8 mouse cellular contexts compared by ENCODE assay signal in genomic region chr11:116673410-116673809, GRCm38 (mm10). TPM values are rescaled to one million over a fixed set of nuclear protein-coding genes. Genes with fewer than 3 reads are reported as not detected.
DNase-seq lines count a peak whose midpoint lies in the region; ATAC-seq and TF ChIP-seq lines count a peak whose summit lies in the region.

No protein-coding gene starts in this region.

- DNase-seq in heart, postnatal 36 days, result no peak
- DNase-seq in CH12.LX (ENCODE audit: extremely low read depth), result no peak
- no peak for DNase-seq in liver, embryonic 13.5 days
- no peak for DNase-seq in thymus, postnatal 25 days
- no peak for DNase-seq in layer of hippocampus, postnatal 25 days (ENCODE audit: extremely low spot score in 1 of 2, low spot score in 1 of 2)
- DNase-seq in embryo, embryonic 9.5 days (ENCODE audit: extremely low spot score), result no peak

- no peak overlapping the region for H3K9ac ChIP-seq in heart, embryonic 15.5 days
- H3K9ac ChIP-seq in CH12.LX (ENCODE audit: insufficient read depth, low read depth), result peak overlapping the region; percentile 96; the same call in 1 of the 2 replicates
- H3K9ac ChIP-seq in liver, embryonic 13.5 days, result peak overlapping the region; percentile 92

- TF ChIP-seq RAD21 in CH12.LX (IDR thresholded peaks at IDR 0.05; ENCODE audit: low read depth, low read length), result no peak

- no peaks in the 10 kb centered on the region for H3K27me3 ChIP-seq in heart, embryonic 15.5 days
- no peaks in the 10 kb centered on the region for H3K27me3 ChIP-seq in CH12.LX (replicated peaks)
- 0 out of 2 replicates have a peak, but pooled peaks cover 4% of the 10 kb centered on the region for H3K27me3 ChIP-seq in liver, embryonic 13.5 days

- H3K4me1 ChIP-seq in heart, embryonic 15.5 days (replicated peaks), result peaks cover 47% of the 10 kb centered on the region
- peaks cover 29 to 69% of the 10 kb centered on the region in 2 experiments for H3K4me1 ChIP-seq in CH12.LX (ENCODE audit: control insufficient read depth in 1 of 2, insufficient read depth in 2 of 2)
- peaks cover 8% of the 10 kb centered on the region; the same call in 1 of the 2 replicates for H3K4me1 ChIP-seq in embryonic fibroblast, embryonic 13.5 days (ENCODE audit: control insufficient read depth, insufficient read depth, low read length)
- H3K4me1 ChIP-seq in liver, embryonic 13.5 days (replicated peaks), result peaks cover 61% of the 10 kb centered on the region

- 0 out of 2 replicates have a peak overlapping the region, but pooled peaks have one; percentile 91 for H3K4me3 ChIP-seq in heart, embryonic 15.5 days
- peak overlapping the region in 2 of 3 experiments; percentile 67 to 88 for H3K4me3 ChIP-seq in CH12.LX (replicated peaks in 1 of 3; ENCODE audit: low read depth in 2 of 3, low read length in 2 of 3, poor library complexity in 1 of 3)
- H3K4me3 ChIP-seq in embryonic fibroblast, embryonic 13.5 days (ENCODE audit: insufficient read depth, low read length), result peak overlapping the region; percentile 78
- peak overlapping the region; percentile 83 for H3K4me3 ChIP-seq in liver, embryonic 13.5 days (replicated peaks)

- H3K27ac ChIP-seq in heart, embryonic 15.5 days, result no peak overlapping the region
- no peak overlapping the region for H3K27ac ChIP-seq in CH12.LX (ENCODE audit: insufficient read depth, low read depth)
- no peak overlapping the region for H3K27ac ChIP-seq in embryonic fibroblast, embryonic 13.5 days (ENCODE audit: insufficient read depth, low read length)
- peak overlapping the region; percentile 80 for H3K27ac ChIP-seq in liver, embryonic 13.5 days

- dilution Hi-C loops in CH12.LX (cut with MboI; ENCODE audit: extremely low pct_ligation_motif_present, extremely low pct_unique_long_range_greater_than_20kb, low sequenced_read_pairs), result no loop called here

- intact Hi-C loops in heart, postnatal 36 days (cut with DNase I), result no loop called here

- peaks cover 42% of the 10 kb centered on the region for H3K79me2 ChIP-seq in CH12.LX (replicated peaks; ENCODE audit: control insufficient read depth, extremely low read depth, insufficient read depth, poor library complexity, severe bottlenecking)

- peak overlapping the region; percentile 79 for H3K4me2 ChIP-seq in heart, embryonic 15.5 days
- peak overlapping the region; percentile 78 for H3K4me2 ChIP-seq in CH12.LX (ENCODE audit: insufficient read depth, low read depth, poor library complexity, severe bottlenecking)
- H3K4me2 ChIP-seq in liver, embryonic 13.5 days, result peak overlapping the region; percentile 84

- TF ChIP-seq EP300 in CH12.LX (IDR thresholded peaks at IDR 0.05; ENCODE audit: low read length), result no peak

- TF ChIP-seq CTCF in CH12.LX (conservative IDR thresholded peaks at IDR 0.05 in 1 of 2, IDR thresholded peaks at IDR 0.05 in 1 of 2; ENCODE audit: low read depth in 2 of 2, low read length in 2 of 2), result no peak
- TF ChIP-seq CTCF in embryonic fibroblast, embryonic 13.5 days (IDR thresholded peaks at IDR 0.05; ENCODE audit: borderline replicate concordance, insufficient read depth, low read length), result no peak

- WGBS in heart, embryonic 15.5 days, result 85% methylated on average over 2 of the region's 2 CpGs
- 75% methylated on average over 2 of the region's 2 CpGs for WGBS in liver, embryonic 13.5 days (ENCODE audit: insufficient replicate concordance)

- TF ChIP-seq POLR2A in CH12.LX (IDR thresholded peaks at IDR 0.05; ENCODE audit: low read depth, low read length), result no peak
- TF ChIP-seq POLR2A in embryonic fibroblast, embryonic 13.5 days (IDR thresholded peaks at IDR 0.05; ENCODE audit: low read depth, low read length), result no peak; the same call in 1 of the 2 replicates

- peaks cover 48% of the 10 kb centered on the region for H3K36me3 ChIP-seq in heart, embryonic 15.5 days
- peaks cover 50 to 59% of the 10 kb centered on the region in 2 experiments for H3K36me3 ChIP-seq in CH12.LX (replicated peaks in 1 of 2; ENCODE audit: control insufficient read depth in 1 of 2, insufficient read depth in 1 of 2, low read length in 1 of 2)
- peaks cover 59% of the 10 kb centered on the region for H3K36me3 ChIP-seq in liver, embryonic 13.5 days

- H3K9me3 ChIP-seq in heart, embryonic 15.5 days (replicated peaks), result no peaks in the 10 kb centered on the region
- no peaks in the 10 kb centered on the region for H3K9me3 ChIP-seq in CH12.LX (replicated peaks; ENCODE audit: low read length)
- H3K9me3 ChIP-seq in liver, embryonic 13.5 days (replicated peaks), result no peaks in the 10 kb centered on the region

- in situ Hi-C loops in CH12.LX (cut with MboI; ENCODE audit: low pct_ligation_motif_present, low pct_unique_long_range_greater_than_20kb, low sequenced_read_pairs), result loop anchor here (25.0 kb wide), 1 partner anchor 514 kb away; the partner anchor contains the start of gene Sept9

- no peak for ATAC-seq in heart, embryonic 15.5 days (replicated peaks; ENCODE audit: insufficient number of reproducible peaks, insufficient read depth, low FRiP score, low read depth)
- ATAC-seq in liver, embryonic 13.5 days (ENCODE audit: low read depth), result no peak

TF ChIP-seq in CH12.LX, 34 proteins besides CTCF, POLR2A, EP300 and RAD21:
- TF ChIP-seq TBP (conservative IDR thresholded peaks at IDR 0.05; ENCODE audit: low read depth, low read length) (no peak), MYC (IDR thresholded peaks at IDR 0.05; ENCODE audit: low read depth, low read length) (0 out of 2 replicates have a peak, but pooled peaks have one; percentile 10)

RNA-seq across cellular contexts. Expression of gene Cygb, which starts 19.3 kb away (rescaled TPM):
- 9.1 and 11.6 TPM in 2 replicates for polyA plus RNA-seq in heart, embryonic 15.5 days (2015; fragmentation: Nextera tagmentation; extraction: Ambion mirVana)
- total RNA-seq in heart, postnatal 36 days (2021), result 10 to 100 TPM; 39.8 to 50.8 TPM
- total RNA-seq in CH12.LX (2012; rRNA removed), result not detected in 2 replicates
- not detected in 2 replicates for total RNA-seq in CH12.LX (2014; rRNA removed)
- polyA plus RNA-seq in CH12.LX (2012; ENCODE audit: insufficient read length, low read depth), result 0.11 TPM in 1 of 2 replicates, not detected in the other
- 0.74 TPM in 1 of 2 replicates, not detected in the other for polyA plus RNA-seq in embryonic fibroblast, embryonic 13.5 days (2011; ENCODE audit: insufficient read length, low read depth, missing spikeins)
- 0.60 and 0.70 TPM in 2 replicates for polyA plus RNA-seq in liver, embryonic 13.5 days (2015; fragmentation: Nextera tagmentation; extraction: Ambion mirVana)
- 10 to 100 TPM; 65.7 to 78.3 TPM for total RNA-seq in layer of hippocampus, postnatal 25 days (2021)

RNA-seq across cellular contexts. Expression of gene Prcd, which starts 20.1 kb away (rescaled TPM):
- polyA plus RNA-seq in heart, embryonic 15.5 days (2015; fragmentation: Nextera tagmentation; extraction: Ambion mirVana), result 1.3 and 1.4 TPM in 2 replicates
- 1 to 10 TPM in 1 of 2 experiments, under 1 TPM in 1; 0.97 to 1.8 TPM for total RNA-seq in heart, postnatal 36 days (2021)
- total RNA-seq in CH12.LX (2012; rRNA removed) (not detected in 2 replicates), CH12.LX (2014; rRNA removed) (not detected in 2 replicates)
- polyA plus RNA-seq in CH12.LX (2012; ENCODE audit: insufficient read length, low read depth), result not detected in 2 replicates
- polyA plus RNA-seq in embryonic fibroblast, embryonic 13.5 days (2011; ENCODE audit: insufficient read length, low read depth, missing spikeins), result not detected in 2 replicates
- 0.31 and 0.33 TPM in 2 replicates for polyA plus RNA-seq in liver, embryonic 13.5 days (2015; fragmentation: Nextera tagmentation; extraction: Ambion mirVana)
- total RNA-seq in layer of hippocampus, postnatal 25 days (2021), result 1 to 10 TPM; 6.4 to 7.0 TPM

RNA-seq across cellular contexts. Expression of gene Rhbdf2, which starts 46.6 kb away (rescaled TPM):
- polyA plus RNA-seq in heart, embryonic 15.5 days (2015; fragmentation: Nextera tagmentation; extraction: Ambion mirVana), result 6.7 and 10.4 TPM in 2 replicates
- 10 to 100 TPM; 10.3 to 15.3 TPM for total RNA-seq in heart, postnatal 36 days (2021)
- total RNA-seq in CH12.LX (2012; rRNA removed) (8.5 and 12.1 TPM in 2 replicates), CH12.LX (2014; rRNA removed) (3.1 and 3.4 TPM in 2 replicates)
- 11.8 and 14.7 TPM in 2 replicates for polyA plus RNA-seq in CH12.LX (2012; ENCODE audit: insufficient read length, low read depth)
- 10.1 and 11.5 TPM in 2 replicates for polyA plus RNA-seq in embryonic fibroblast, embryonic 13.5 days (2011; ENCODE audit: insufficient read length, low read depth, missing spikeins)
- polyA plus RNA-seq in liver, embryonic 13.5 days (2015; fragmentation: Nextera tagmentation; extraction: Ambion mirVana), result 5.8 and 6.6 TPM in 2 replicates
- 1 to 10 TPM; 1.1 to 1.8 TPM for total RNA-seq in layer of hippocampus, postnatal 25 days (2021)
